Mouse (Mus musculus) ES-E14 (cell line): ENCODE data around the gene Mrpl50. TPM values are rescaled to one million over a fixed set of nuclear protein-coding genes. Genes with fewer than 3 reads are reported as not detected.

ENCODE experiments used
- DNase-seq: peaks from one replicate; pipeline ENCODE4 v3.0.0-alpha.2; 2013; ENCODE audit warnings: low read depth, low spot score
- H3K27ac ChIP-seq: 2 replicates; pipeline ENCODE4 v1.5.1; 2012; ENCODE audit warnings: low read depth, mild to moderate bottlenecking, low read length, moderate library complexity, mixed read lengths; ENCODE audit not compliant: poor library complexity, insufficient read depth, severe bottlenecking
- H3K36me3 ChIP-seq: 2 replicates; pipeline ENCODE4 v1.6.1; 2012; ENCODE audit warnings: mild to moderate bottlenecking, low read length, moderate library complexity, mixed read lengths; ENCODE audit not compliant: control insufficient read depth, poor library complexity, insufficient read depth, severe bottlenecking
- H3K4me1 ChIP-seq, 2 experiments: fragments of 150-350 bp in 1 of 2; sonication (generic) in 1 of 2; 2 replicates each; pipeline ENCODE4 v1.6.1; 2012; ENCODE audit warnings: low read length in 2 of 2, mild to moderate bottlenecking in 1 of 2, mixed read lengths in 1 of 2; ENCODE audit not compliant: control insufficient read depth in 2 of 2, insufficient read depth in 2 of 2, poor library complexity in 1 of 2
- H3K4me3 ChIP-seq, 2 experiments: fragments of 150-350 bp in 1 of 2; sonication (generic) in 1 of 2; 2 replicates each; pipeline ENCODE4 v1.5.1; 2012; ENCODE audit warnings: low read length in 2 of 2, low read depth in 1 of 2, mild to moderate bottlenecking in 1 of 2, mixed read lengths in 1 of 2; ENCODE audit not compliant: insufficient read depth in 1 of 2, poor library complexity in 1 of 2, severe bottlenecking in 1 of 2
- H3K9ac ChIP-seq: 2 replicates; pipeline ENCODE4 v1.6.1; 2012; ENCODE audit warnings: low read depth, mild to moderate bottlenecking, low read length, mixed read lengths; ENCODE audit not compliant: poor library complexity, insufficient read depth, severe bottlenecking
- H3K9me3 ChIP-seq: fragments of 150-350 bp; sonication (generic); 2 replicates; pipeline ENCODE4 v1.6.1; 2012; ENCODE audit warnings: low read depth, mild to moderate bottlenecking, low read length; ENCODE audit not compliant: control insufficient read depth, insufficient read depth
- CHD2 ChIP-seq: IDR thresholded peaks from 2 replicates; pipeline ENCODE4 v1.6.1; 2014; ENCODE audit warnings: mild to moderate bottlenecking, low read depth, low read length, inconsistent platforms
- HCFC1 ChIP-seq: IDR thresholded peaks from 2 replicates; pipeline ENCODE4 v1.6.1; 2012; ENCODE audit warnings: low read length, inconsistent platforms, borderline replicate concordance; ENCODE audit not compliant: insufficient read depth
- MAFK ChIP-seq: IDR thresholded peaks from 2 replicates; pipeline ENCODE4 v1.6.1; 2014; ENCODE audit warnings: mild to moderate bottlenecking, low read depth, low read length, inconsistent platforms; ENCODE audit not compliant: insufficient read depth
- ZC3H11A ChIP-seq: IDR thresholded peaks from 2 replicates; pipeline ENCODE4 v1.6.1; 2012; ENCODE audit warnings: low read depth, mild to moderate bottlenecking, inconsistent platforms, low read length, borderline replicate concordance
- ZNF384 ChIP-seq: IDR thresholded peaks from 2 replicates; pipeline ENCODE4 v1.6.1; 2012; ENCODE audit warnings: low read depth, low read length, inconsistent platforms
- in situ Hi-C, 2 experiments: fragments of 600-800 bp; cut with MboI; formaldehyde crosslinking; loops; one replicate each; pipeline ENCODE4 v1.15.1; 2025; ENCODE audit warnings: low sequenced_read_pairs in 2 of 2, inconsistent platforms in 1 of 2; ENCODE audit not compliant: unreplicated experiment in 2 of 2
- total RNA-seq: library from RNA; depleted of rRNA; stranded (reverse); fragments of 300-350 nt; gene quantifications from 2 replicates; pipeline ENCODE4 v1.2.3, GENCODE M21; 2012; rRNA removed

Gene Mrpl50
- total RNA-seq, 1 experiment: 26.4 TPM

GRCm38 (mm10) chr4:49467360-49467759 lies 53.5 kb downstream of the Mrpl50 start:
- H3K9ac ChIP-seq: 0 out of 2 replicates have a peak overlapping the region, but pooled peaks have one; percentile 59
- H3K4me1 ChIP-seq: 0 out of 4 replicates have a peak, but pooled peaks cover 0 to 1% of the 10 kb centered on the region in 2 experiments
- in situ Hi-C loops: no loop called here
- H3K9me3 ChIP-seq: no peaks in the 10 kb centered on the region
- peak; percentile 29 for DNase-seq
- no peaks in the 10 kb centered on the region for H3K36me3 ChIP-seq
- TF ChIP-seq MAFK (no peak), HCFC1 (no peak), ZNF384 (no peak), CHD2 (no peak), ZC3H11A (no peak)
- H3K27ac ChIP-seq: no peak overlapping the region
- peak overlapping the region; percentile 60 to 73 for H3K4me3 ChIP-seq

Other genes with a start within 250 kb of the Mrpl50 start
- gene Acnat2, start 112.9 kb downstream of the Mrpl50 start, total RNA-seq: not detected in 2 replicates
- gene Acnat1, start 47.2 kb downstream of the Mrpl50 start, total RNA-seq: 0.26 and 0.40 TPM in 2 replicates
- gene Baat, start 14.5 kb downstream of the Mrpl50 start, total RNA-seq: 0.18 and 0.32 TPM in 2 replicates
- gene Zfp189, start 83 bp upstream of the Mrpl50 start, total RNA-seq: 2.6 and 4.3 TPM in 2 replicates
- gene Aldob, start 28.5 kb upstream of the Mrpl50 start, total RNA-seq: not detected in 2 replicates
- gene Tmem246, start 76.8 kb upstream of the Mrpl50 start, total RNA-seq: 2.3 and 2.7 TPM in 2 replicates
- 41.0 and 43.6 TPM in 2 replicates for gene Rnf20, start 110.9 kb upstream of the Mrpl50 start, total RNA-seq
- not detected in 2 replicates for gene Ppp3r2, start 160.9 kb upstream of the Mrpl50 start, total RNA-seq